Mouse (Mus musculus): ENCODE results near the gene Atp6v1g2. TPM values are rescaled to one million over a fixed set of nuclear protein-coding genes. Genes with fewer than 3 reads are reported as not detected.

Gene Atp6v1g2
- polyA plus RNA-seq, 1 experiment, result not detected

DNA sequence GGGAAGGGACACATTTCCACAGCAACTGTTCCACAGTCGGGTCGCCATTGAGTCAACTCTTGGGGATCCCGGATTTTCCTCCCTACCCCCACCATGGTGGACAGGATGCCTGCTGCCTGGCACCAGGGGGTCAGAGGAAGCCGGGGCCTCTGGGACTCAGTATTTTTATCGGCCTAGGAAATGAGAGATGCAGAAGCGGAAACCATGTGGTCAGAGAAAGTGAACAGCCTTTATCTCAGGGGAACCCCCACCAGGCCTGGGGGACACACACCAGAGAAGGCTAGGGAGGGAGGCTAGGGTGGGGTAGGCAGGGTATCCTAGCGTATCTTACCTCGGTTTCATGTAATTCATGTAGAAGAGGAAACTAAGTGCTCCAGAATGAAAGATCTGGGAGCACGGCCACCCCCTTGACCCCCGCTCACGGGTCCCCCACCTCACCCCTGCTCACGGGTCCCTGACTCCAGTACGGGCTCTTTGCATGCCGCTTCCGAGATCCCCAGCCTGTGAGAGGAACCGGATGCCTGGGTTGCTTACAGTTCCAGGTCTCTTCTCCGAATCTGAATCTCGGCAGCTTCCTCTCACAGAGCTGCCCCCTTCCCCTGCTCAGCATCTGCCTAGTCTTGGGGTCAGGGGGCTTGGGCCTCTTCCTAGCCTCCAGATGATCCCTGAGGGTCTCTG is 14.8 kb upstream of the Atp6v1g2 start:
- no peak overlapping the region for H3K4me3 ChIP-seq (ENCODE audit: insufficient read depth, low read depth, low read length)
- TF ChIP-seq POLR2A (IDR thresholded peaks at IDR 0.05; ENCODE audit: insufficient read depth, low read depth, low read length), result no peak
- no peak for TF ChIP-seq CTCF (IDR thresholded peaks at IDR 0.05; ENCODE audit: insufficient read depth, low read depth, low read length)
- WGBS, result 83% methylated on average over 18 of the region's 18 CpGs
- H3K4me1 ChIP-seq (ENCODE audit: control insufficient read depth, insufficient read depth, low read length), result peaks cover 16% of the 10 kb centered on the region
- H3K27ac ChIP-seq (ENCODE audit: insufficient read depth, low read depth, low read length), result no peak overlapping the region

DNA sequence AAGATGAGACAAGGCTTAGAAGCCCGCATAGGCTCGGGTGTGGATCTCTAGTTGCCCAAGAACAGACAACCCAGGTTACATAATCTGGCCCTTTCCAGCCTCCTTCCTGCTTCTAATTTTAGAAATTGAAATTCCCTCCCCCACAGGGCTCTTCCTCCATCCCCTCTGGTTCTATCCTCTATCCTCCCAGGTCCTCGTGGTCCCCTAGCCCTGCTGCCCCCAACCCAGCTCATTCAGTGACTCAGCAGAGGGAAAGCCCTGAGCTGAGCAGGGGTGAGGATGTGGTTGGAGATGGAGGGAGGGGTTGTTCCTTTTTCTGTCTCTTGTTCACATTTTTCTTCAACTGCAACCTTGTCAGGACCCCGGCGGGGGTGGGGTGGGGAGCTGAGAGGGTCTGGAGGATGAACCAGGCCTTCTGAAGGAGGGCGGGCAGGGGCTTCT is 13.8 kb upstream of the Atp6v1g2 start:
- 59% methylated on average over 6 of the region's 6 CpGs for WGBS
- Histone ChIP-seq H3K4me1 (ENCODE audit: control insufficient read depth, insufficient read depth, low read length) (peaks cover 16% of the 10 kb centered on the region), H3K4me3 (ENCODE audit: insufficient read depth, low read depth, low read length) (no peak overlapping the region), H3K27ac (ENCODE audit: insufficient read depth, low read depth, low read length) (peak overlapping the region; percentile 37; the same call in 1 of the 2 replicates)
- TF ChIP-seq POLR2A (IDR thresholded peaks at IDR 0.05; ENCODE audit: insufficient read depth, low read depth, low read length) (no peak), CTCF (IDR thresholded peaks at IDR 0.05; ENCODE audit: insufficient read depth, low read depth, low read length) (no peak)

DNA sequence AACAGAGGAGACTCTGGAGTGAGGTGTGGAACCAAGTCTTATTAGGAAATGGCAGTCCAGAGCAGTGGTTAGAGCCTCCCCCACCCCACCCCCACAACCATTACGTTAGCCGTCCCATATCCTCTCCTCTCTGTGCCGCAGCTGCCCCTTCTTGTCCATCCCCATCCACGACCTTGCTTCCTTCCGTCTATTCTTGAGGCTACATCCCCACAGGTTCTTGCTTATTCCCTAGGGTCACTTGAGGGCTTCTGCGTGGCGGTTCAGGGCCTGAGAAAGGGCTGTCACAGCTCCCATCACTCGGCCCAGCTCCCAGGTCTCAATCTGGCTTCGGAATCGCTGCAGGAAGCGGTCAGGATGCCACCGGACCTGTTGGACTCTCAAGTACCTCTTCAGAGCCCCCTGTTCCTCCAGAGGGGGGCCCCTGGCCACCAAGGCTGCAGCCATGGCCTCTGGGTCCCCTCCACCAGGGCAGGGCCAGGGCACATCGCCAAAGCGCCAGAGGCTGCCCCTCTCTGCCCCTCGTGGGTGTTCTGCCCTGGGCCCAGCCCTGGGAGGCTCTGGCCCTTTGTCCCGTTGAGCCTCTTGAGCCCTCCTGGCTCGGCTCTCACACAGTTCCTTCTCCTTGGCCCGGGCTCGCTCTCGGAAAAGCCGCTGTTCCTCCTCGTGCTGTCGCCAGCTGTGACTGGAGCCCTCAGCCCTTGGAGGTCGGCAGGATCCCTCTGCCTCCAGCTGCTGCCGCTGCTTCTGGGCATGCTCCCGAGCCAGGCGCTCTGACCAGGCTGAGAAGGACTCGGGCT is 13.1 kb upstream of the Atp6v1g2 start, which contains the start of gene Gm16181:
TSS of gene Gm16181 (plus strand) at position 679 of the 797 bp plus-strand sequence.
- no peak for TF ChIP-seq CTCF (IDR thresholded peaks at IDR 0.05; ENCODE audit: insufficient read depth, low read depth, low read length)
- TF ChIP-seq POLR2A (IDR thresholded peaks at IDR 0.05; ENCODE audit: insufficient read depth, low read depth, low read length), result no peak
- WGBS, result 78% methylated on average over 28 of the region's 28 CpGs
- peak within 1 kb of the TSS; percentile 37; the same call in 1 of the 2 replicates for H3K27ac ChIP-seq (ENCODE audit: insufficient read depth, low read depth, low read length)
- H3K4me1 ChIP-seq (ENCODE audit: control insufficient read depth, insufficient read depth, low read length), result peaks cover 16% of the 10 kb centered on the region
- H3K4me3 ChIP-seq (ENCODE audit: insufficient read depth, low read depth, low read length), result no peak within 1 kb of the TSS

DNA sequence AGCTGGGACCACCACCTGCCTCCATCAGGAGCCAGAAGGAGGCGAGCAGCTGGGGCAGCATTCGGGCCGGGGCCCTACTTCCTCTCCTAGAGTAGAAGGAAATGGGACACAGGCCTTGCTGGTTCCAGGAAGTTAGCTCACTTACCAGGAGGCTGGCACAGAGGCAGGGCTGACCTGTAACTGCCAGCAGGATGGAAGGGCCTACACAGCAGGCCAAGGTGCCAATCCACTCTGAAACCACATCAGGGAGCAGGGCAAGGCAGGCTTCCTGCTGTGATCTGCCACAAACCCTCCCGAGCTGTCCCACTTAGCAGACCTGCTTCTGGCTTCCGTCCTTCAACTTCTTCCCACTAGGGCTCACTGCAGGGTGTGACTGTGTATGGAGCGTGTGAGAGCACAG is 11.2 kb upstream of the Atp6v1g2 start:
- H3K27ac ChIP-seq (ENCODE audit: insufficient read depth, low read depth, low read length), result no peak overlapping the region
- H3K4me3 ChIP-seq (ENCODE audit: insufficient read depth, low read depth, low read length), result no peak overlapping the region
- 74% methylated on average over 6 of the region's 6 CpGs for WGBS
- TF ChIP-seq POLR2A (IDR thresholded peaks at IDR 0.05; ENCODE audit: insufficient read depth, low read depth, low read length), result no peak
- TF ChIP-seq CTCF (IDR thresholded peaks at IDR 0.05; ENCODE audit: insufficient read depth, low read depth, low read length), result no peak
- H3K4me1 ChIP-seq (ENCODE audit: control insufficient read depth, insufficient read depth, low read length), result peaks cover 16% of the 10 kb centered on the region

DNA sequence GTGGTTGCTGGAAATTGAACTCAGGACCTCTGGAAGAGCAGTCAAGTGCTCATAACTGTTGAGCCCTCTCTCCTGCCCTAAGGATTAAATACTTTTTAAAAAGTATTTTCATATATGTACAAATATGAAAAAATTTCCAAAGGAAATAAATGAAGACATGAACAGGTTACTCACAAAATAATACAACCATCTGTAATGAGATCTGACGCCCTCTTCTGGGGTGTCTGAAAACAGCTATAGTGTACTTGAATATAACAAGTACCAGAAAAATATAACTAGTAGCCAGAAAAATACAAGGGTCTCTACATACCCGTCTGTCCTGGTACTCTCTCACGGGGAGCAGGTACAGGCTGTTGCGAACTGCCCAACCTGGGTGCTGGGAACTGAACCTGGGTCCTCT is 8.8 kb upstream of the Atp6v1g2 start:
- H3K4me3 ChIP-seq (ENCODE audit: insufficient read depth, low read depth, low read length), result no peak overlapping the region
- H3K27ac ChIP-seq (ENCODE audit: insufficient read depth, low read depth, low read length), result no peak overlapping the region
- H3K4me1 ChIP-seq (ENCODE audit: control insufficient read depth, insufficient read depth, low read length), result peaks cover 13% of the 10 kb centered on the region
- 95% methylated on average over 4 of the region's 4 CpGs for WGBS
- TF ChIP-seq CTCF (IDR thresholded peaks at IDR 0.05; ENCODE audit: insufficient read depth, low read depth, low read length), result no peak
- TF ChIP-seq POLR2A (IDR thresholded peaks at IDR 0.05; ENCODE audit: insufficient read depth, low read depth, low read length), result no peak

DNA sequence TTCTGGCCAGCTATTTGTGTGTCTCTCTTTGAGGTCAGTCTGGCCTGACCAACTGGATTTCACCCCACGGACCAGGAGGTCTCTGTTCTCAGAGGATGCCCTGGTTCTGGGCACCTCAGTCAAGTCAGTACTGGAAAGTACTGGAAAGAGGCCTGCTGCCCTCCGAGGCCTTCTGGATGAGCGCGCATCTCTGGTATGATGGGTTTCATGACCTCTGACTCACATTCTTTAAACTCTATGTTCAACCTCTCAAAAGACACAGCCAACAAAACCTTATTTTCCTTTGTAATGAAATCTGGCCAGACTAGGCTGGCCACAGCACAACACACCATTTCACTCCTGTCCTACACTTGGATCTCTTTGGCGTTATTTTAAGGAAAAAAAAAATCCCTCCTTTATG is 8.0 kb upstream of the Atp6v1g2 start:
- TF ChIP-seq POLR2A (IDR thresholded peaks at IDR 0.05; ENCODE audit: insufficient read depth, low read depth, low read length) (no peak), CTCF (IDR thresholded peaks at IDR 0.05; ENCODE audit: insufficient read depth, low read depth, low read length) (no peak)
- Histone ChIP-seq H3K27ac (ENCODE audit: insufficient read depth, low read depth, low read length) (no peak overlapping the region), H3K4me3 (ENCODE audit: insufficient read depth, low read depth, low read length) (no peak overlapping the region), H3K4me1 (ENCODE audit: control insufficient read depth, insufficient read depth, low read length) (peaks cover 5% of the 10 kb centered on the region)
- WGBS, result 92% methylated on average over 5 of the region's 5 CpGs

DNA sequence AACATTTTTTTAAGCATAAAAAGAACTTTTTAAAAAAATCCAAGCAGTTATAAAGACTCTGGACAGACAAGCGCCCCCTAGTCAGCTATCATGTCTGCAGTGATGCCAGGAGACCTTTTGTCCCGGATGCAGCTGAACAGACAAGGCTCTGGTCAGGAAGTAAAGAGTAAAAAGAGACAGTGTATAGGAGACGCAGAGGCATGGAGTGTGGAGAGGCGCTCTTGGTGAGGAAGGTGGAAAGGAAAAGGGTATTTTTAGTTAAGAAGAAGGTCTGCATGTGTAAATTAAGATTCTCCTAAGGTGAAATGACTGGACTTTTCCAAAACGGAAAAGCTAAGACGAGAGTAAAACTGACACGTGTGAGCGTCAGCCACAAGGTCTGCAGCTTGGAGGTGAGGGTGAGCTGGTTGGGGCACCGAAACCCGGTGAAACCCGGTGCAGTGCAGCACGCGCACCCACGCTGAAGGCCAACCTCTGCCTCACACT is 6.9 kb upstream of the Atp6v1g2 start:
- Histone ChIP-seq H3K27ac (ENCODE audit: insufficient read depth, low read depth, low read length) (no peak overlapping the region), H3K4me1 (ENCODE audit: control insufficient read depth, insufficient read depth, low read length) (peaks cover 4% of the 10 kb centered on the region; the same call in 1 of the 2 replicates), H3K4me3 (ENCODE audit: insufficient read depth, low read depth, low read length) (no peak overlapping the region)
- TF ChIP-seq CTCF (IDR thresholded peaks at IDR 0.05; ENCODE audit: insufficient read depth, low read depth, low read length) (no peak), POLR2A (IDR thresholded peaks at IDR 0.05; ENCODE audit: insufficient read depth, low read depth, low read length) (no peak)
- WGBS, result 81% methylated on average over 14 of the region's 14 CpGs

DNA sequence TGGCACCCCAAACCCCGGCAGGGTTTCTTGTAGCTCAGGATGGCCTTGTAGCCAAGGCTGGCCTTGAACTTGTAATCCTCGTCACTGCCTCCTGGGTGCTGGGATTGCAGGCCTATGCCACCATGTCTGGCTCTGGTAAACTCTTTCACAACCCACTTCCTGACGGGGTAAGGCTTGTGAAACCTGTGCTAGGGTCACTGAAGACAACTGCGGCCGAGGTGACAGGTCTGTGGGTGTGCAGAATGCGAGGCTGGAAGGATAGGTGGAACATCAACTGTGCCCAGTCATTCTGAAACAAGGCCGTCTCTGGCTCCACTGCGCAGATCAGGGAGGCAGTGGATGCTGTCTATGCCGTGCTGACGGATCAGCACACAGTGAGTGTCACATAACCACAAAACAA is 2.4 kb upstream of the Atp6v1g2 start:
- Histone ChIP-seq H3K4me3 (ENCODE audit: insufficient read depth, low read depth, low read length) (no peak overlapping the region), H3K4me1 (ENCODE audit: control insufficient read depth, insufficient read depth, low read length) (peaks cover 16% of the 10 kb centered on the region), H3K27ac (ENCODE audit: insufficient read depth, low read depth, low read length) (no peak overlapping the region)
- WGBS, result 92% methylated on average over 10 of the region's 10 CpGs
- TF ChIP-seq POLR2A (IDR thresholded peaks at IDR 0.05; ENCODE audit: insufficient read depth, low read depth, low read length), result no peak

DNA sequence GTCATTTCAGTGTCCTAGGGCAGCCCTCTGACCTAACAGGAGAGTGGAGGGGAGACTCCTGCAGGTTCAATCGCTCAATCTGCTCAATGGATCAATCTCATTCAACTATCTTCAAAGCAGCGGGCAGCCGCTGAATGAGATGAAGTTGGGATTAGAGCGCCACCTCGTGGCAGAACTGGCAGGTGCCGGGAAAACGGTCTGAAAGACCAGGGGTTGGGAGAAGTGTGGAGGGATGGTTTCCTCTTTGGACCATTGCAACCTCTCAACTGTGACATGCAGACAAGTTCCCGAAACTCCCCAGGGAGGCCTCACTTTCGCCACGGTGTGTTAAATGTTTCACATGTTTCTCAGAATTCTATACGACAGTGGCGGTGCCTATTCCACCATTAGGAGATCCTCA is 1.4 kb upstream of the Atp6v1g2 start:
- TF ChIP-seq CTCF (IDR thresholded peaks at IDR 0.05; ENCODE audit: insufficient read depth, low read depth, low read length), result peak; percentile 86
- no peak for TF ChIP-seq POLR2A (IDR thresholded peaks at IDR 0.05; ENCODE audit: insufficient read depth, low read depth, low read length)
- 13% methylated on average over 12 of the region's 12 CpGs for WGBS
- H3K27ac ChIP-seq (ENCODE audit: insufficient read depth, low read depth, low read length), result no peak overlapping the region
- H3K4me3 ChIP-seq (ENCODE audit: insufficient read depth, low read depth, low read length), result peak overlapping the region; percentile 14; the same call in 1 of the 2 replicates
- peaks cover 17% of the 10 kb centered on the region for H3K4me1 ChIP-seq (ENCODE audit: control insufficient read depth, insufficient read depth, low read length)
